Mouse (Mus musculus) left cerebral cortex, postnatal 4 days (tissue): ENCODE measurements around the gene Pdlim4. TPM values are rescaled to one million over a fixed set of nuclear protein-coding genes. Genes with fewer than 3 reads are reported as not detected.

ENCODE experiments used
- DNase-seq: peaks from one replicate; pipeline ENCODE4 v3.0.0-alpha.2; 2022
- intact Hi-C: fragments of 180-260 bp; cut with DNase I; formaldehyde crosslinking; loops from one replicate; pipeline ENCODE4 v1.15.1; 2025
- total RNA-seq, 2 experiments: library from RNA; stranded (reverse); gene quantifications; 2 replicates each; pipeline ENCODE4 v1.2.3; 2021

Pdlim4 gene
- total RNA-seq, 2 experiments from 2014 or later = 11.9 to 13.5 TPM

DNA sequence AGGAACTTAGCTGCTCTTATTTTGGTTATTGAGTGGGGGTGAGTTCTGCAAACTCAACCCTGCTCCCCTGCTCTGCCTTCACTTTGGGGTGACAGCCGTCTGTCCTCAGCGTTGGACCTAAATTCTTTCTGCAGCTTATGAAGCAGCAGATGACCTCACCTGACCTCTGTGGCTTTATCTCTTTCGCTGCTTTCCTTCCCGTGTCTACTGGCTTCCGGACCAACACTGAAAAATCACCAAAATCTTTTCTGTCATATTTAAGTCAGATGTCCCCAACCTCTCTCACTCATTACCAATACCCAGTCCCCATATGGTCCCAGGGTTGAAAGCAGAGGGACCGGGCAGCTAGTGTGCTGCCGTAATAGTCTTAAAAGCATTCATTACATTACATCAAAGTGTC, 23.4 kb upstream of the Pdlim4 start:
- intact Hi-C loops = no loop called here
- no peak for DNase-seq

DNA sequence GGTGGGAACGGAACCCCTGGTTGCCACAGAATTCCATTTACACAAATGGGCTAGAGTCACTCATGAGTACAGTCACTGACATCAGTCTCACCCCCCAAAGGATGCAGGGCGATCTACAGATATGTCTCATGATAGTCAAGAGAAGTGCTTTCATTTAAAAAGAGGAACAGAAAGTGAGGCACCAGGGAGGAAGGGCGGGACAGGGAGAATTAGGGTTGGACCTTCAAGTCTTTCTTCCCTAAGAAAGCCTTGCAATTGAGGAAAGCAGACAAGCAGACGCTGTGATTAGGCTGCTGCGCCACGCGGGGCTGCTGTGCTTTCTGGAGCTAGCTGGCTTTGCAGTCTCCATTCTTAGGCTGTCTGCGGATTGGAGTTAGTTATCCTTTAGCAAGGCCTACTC, 22.9 kb upstream of the Pdlim4 start:
- intact Hi-C loops = no loop called here
- no peak for DNase-seq

GRCm38 (mm10) chr11:54090091-54090879, 21.5 kb upstream of the Pdlim4 start:
- no peak for DNase-seq
- intact Hi-C loops = no loop called here

DNA sequence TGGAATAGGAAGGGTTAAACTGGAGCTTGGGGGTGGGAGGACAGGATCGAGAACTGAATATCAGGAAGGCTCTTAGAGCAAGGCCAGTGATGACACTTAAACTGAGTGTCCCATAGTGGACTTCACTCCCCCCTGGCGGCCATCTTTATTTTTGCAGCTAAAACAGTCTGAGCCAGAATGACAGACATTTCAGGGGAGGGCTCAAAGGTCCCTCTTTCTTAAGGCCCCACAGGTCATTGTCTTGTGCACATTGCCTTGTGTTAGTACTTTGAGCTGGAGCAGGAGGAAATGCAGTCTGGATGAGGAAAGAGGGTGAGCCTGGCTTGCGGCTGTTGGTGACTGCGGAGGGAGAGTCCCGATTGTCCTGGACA, 20.1 kb upstream of the Pdlim4 start:
- intact Hi-C loops = no loop called here
- peak; percentile 83 for DNase-seq

GRCm38 (mm10) chr11:54088253-54088946, 19.6 kb upstream of the Pdlim4 start:
- no peak for DNase-seq
- intact Hi-C loops = no loop called here

- DNase-seq = no peak
- intact Hi-C loops = no loop called here
Measured at GRCm38 (mm10) chr11:54085816-54086215, 17.0 kb upstream of the Pdlim4 start.

GRCm38 (mm10) chr11:54084976-54085375, 16.2 kb upstream of the Pdlim4 start:
- intact Hi-C loops = no loop called here
- DNase-seq = no peak

- intact Hi-C loops = no loop called here
- DNase-seq = no peak
Measured at GRCm38 (mm10) chr11:54082725-54083124, 13.9 kb upstream of the Pdlim4 start.

DNA sequence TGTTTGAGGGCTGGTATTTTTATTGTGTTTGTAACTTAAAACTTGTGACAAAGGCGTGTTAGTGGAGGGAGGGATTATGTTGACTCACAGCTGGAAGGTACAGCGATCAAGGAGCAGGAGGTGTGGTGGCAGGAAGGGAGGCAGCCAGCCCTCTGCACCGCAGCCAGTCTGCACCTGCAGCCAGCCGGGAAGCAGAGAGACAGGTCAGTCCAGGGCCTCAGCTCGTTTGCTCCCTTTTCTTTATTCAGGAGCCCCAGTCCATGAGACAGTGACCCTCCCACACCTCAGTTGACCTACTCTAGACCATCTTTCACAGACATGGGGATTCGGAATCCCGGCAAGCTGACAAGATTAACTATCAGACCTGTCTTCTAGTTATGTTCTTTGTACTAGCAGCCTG, 11.6 kb upstream of the Pdlim4 start:
- no peak for DNase-seq

GRCm38 (mm10) chr11:54076101-54076500, 7.3 kb upstream of the Pdlim4 start:
- DNase-seq = peak; percentile 68
- intact Hi-C loops = no loop called here

More for the DNA sequence above, 11.6 kb upstream of the Pdlim4 start:
- intact Hi-C loops = no loop called here

DNA sequence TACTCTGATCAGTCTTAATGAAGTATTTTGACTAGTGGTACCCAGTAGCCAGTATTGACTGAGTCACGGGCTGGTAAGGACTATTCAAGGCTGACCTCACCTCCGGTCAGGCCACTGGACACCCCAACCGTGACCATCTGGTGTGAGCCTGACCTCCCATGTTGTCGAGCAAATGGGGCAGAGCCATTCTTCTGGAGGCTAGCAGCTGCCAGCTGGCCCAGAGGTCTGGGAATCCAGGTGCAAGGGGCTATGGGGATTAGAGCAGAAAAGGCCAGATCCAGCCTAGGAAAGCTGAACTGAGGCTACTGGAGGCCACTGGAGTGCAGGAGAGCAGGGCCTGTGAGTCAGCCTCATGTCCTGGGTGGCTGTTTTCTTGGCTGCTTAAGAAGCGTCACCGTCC, 6.5 kb upstream of the Pdlim4 start:
- DNase-seq = peak; percentile 52
- intact Hi-C loops = no loop called here

DNA sequence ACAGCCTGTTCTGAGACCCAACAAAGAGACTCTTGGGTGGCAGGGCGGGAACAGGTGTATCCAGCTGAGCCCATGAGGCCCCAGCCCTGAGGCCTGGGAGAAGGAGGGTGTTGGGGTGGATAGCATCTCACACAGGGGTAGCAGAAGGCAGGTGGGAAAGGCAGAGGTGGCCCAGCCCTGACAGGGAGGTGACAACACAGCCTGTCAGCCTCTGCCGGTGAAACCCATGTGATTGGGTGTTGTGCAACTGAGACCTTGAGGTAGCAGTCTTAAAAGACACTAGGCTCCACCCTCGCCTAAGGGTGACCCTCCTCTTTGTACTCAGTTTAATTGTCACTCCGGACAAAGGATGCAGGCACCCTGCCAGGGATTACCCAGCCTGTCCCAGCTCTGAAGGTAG, 4.5 kb upstream of the Pdlim4 start:
- no peak for DNase-seq
- intact Hi-C loops = no loop called here

GRCm38 (mm10) chr11:54071726-54072445, 3.1 kb upstream of the Pdlim4 start:
- intact Hi-C loops = no loop called here
- peak; percentile 75 for DNase-seq

- DNase-seq = no peak
- intact Hi-C loops = loop anchor here (10.0 kb wide), 1 partner anchor 133 kb away; no protein-coding TSS in a partner anchor
Measured at GRCm38 (mm10) chr11:54067996-54068519, 756 bp downstream of the Pdlim4 start.

- DNase-seq = peak; percentile 68
- intact Hi-C loops = loop anchor here (10.0 kb wide), 1 partner anchor 133 kb away; no protein-coding TSS in a partner anchor
Measured at GRCm38 (mm10) chr11:54067318-54067995, 1.4 kb downstream of the Pdlim4 start.

DNA sequence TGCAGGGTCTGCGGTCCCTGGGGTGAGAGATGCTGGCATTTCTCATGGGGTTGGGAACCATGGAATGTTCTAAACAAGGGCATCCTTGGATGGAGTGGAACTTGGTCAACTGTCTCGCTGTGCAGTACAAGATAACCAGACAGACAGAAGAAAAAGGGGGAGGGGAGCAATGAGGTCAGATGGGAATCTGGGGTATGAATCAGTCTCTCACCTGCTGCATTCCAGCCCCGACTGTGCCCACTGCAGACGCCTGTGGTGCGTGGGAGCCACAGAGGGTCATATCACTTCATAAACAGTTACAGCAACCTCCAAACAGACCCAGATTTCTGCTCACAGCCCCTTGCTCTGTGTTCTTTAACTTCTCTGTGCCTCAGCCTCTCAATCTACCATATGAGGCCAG, 2.4 kb downstream of the Pdlim4 start:
- intact Hi-C loops = loop anchor here (10.0 kb wide), 1 partner anchor 132 kb away; no protein-coding TSS in a partner anchor

GRCm38 (mm10) chr11:54065915-54066178, 3.0 kb downstream of the Pdlim4 start:
- DNase-seq = no peak
- intact Hi-C loops = loop anchor here (10.0 kb wide), 1 partner anchor 131 kb away; no protein-coding TSS in a partner anchor

More for the DNA sequence above, 2.4 kb downstream of the Pdlim4 start:
- DNase-seq = no peak

DNA sequence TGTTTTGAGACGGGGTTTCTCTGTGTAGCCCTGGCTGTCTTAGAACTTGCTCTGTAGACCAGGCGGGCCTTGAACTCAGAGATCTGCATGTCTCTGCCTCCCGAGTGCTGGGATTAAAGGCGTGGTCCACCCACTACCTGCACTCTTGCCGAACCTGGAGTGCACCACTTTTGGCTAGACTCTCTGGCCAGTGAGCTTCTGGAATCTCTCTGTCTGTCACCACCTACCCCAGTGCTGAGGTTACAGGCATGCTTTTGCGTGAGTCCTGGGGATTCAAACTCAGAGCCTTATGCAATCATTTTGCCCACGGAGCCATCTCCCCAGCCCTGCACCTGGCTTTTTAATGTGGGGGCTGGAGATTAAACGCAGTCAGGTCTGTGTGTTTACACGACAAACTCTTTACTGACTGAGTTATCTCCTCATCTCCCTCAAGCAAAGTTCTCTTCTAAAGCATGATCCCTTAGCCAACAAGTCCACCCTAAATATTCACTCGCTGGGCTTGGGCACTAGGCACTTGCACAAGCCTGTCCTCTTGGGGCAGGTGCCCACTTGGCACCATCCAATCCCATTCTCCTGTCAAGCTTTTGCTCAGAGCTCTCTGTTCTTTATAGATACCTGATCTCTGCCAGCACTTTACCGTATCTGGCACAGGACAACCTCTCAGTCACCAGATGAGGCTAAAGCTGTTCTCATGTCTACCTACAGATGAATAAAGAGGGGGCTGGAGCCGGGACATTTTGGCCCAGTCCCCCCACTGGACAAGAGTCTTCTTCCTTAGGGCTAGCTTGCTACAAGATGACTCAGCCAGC, 3.5 kb downstream of the Pdlim4 start:
- intact Hi-C loops = loop anchor here (10.0 kb wide), 1 partner anchor 131 kb away; no protein-coding TSS in a partner anchor
- no peak for DNase-seq

- no peak for DNase-seq
- intact Hi-C loops = loop anchor here (10.0 kb wide), 1 partner anchor 130 kb away; no protein-coding TSS in a partner anchor
Measured at GRCm38 (mm10) chr11:54064412-54064978, 4.3 kb downstream of the Pdlim4 start.
